Mouse (Mus musculus) forebrain, embryonic 14.5 days (tissue): Measurements from ENCODE around the gene Setd6. TPM values are rescaled to one million over a fixed set of nuclear protein-coding genes. Genes with fewer than 3 reads are reported as not detected.
A peak's percentile ranks its signal among the peaks of the same experiment; 100 is the strongest.

ENCODE experiments used
- microRNA-seq: library from miRNA; unstranded; fragments of <30 nt; microRNA quantifications from one replicate; pipeline ENCODE4, GENCODE M21; 2016
- polyA plus RNA-seq: library from polyadenylated mRNA; unstranded; fragments of >200 nt; fragmentation: Nextera tagmentation; extraction: Ambion mirVana; gene quantifications from 2 replicates; pipeline ENCODE4 v1.2.1, GENCODE M21; 2014

Gene Setd6
- polyA plus RNA-seq, 1 experiment from 2014 or later, result 26.2 TPM

Small RNA genes within 50 kb of the gene (microRNA-seq; reads per million reads assigned to microRNA genes)
- 1.7 reads per million, percentile 7 among the genes with 10 or more reads in this experiment for gene Mir7073

Other genes starting within 250 kb of the Setd6 start
- gene Csnk2a2, start 225.8 kb upstream of the Setd6 start, polyA plus RNA-seq, result 14.3 and 15.5 TPM in 2 replicates
- gene Ccdc113, start 181.8 kb upstream of the Setd6 start, polyA plus RNA-seq, result 1.9 and 2.2 TPM in 2 replicates
- not detected in 2 replicates for gene Prss54, start 139.5 kb upstream of the Setd6 start, polyA plus RNA-seq
- gene Gins3, start 82.4 kb upstream of the Setd6 start, polyA plus RNA-seq, result 11.5 and 13.3 TPM in 2 replicates
- 154 and 209 TPM in 2 replicates for gene Ndrg4, start 38.9 kb upstream of the Setd6 start, polyA plus RNA-seq
- gene Cnot1, start 91.6 kb downstream of the Setd6 start, polyA plus RNA-seq, result 63.0 and 66.4 TPM in 2 replicates
- gene Sap18b, start 109.5 kb downstream of the Setd6 start, polyA plus RNA-seq, result 271 and 294 TPM in 2 replicates
- 25.4 and 27.5 TPM in 2 replicates for gene Slc38a7, start 137.7 kb downstream of the Setd6 start, polyA plus RNA-seq
- gene Got2, start 172.7 kb downstream of the Setd6 start, polyA plus RNA-seq, result 107 and 116 TPM in 2 replicates